Mouse (Mus musculus): ENCODE measurements around the gene Dpf2. TPM values are rescaled to one million over a fixed set of nuclear protein-coding genes. Genes with fewer than 3 reads are reported as not detected.

Gene Dpf2
- polyA plus RNA-seq, 1 experiment from 2014 or later, result 177 TPM

GRCm38 (mm10) chr19:5929634-5930596, 17.1 kb upstream of the Dpf2 start:
- Histone ChIP-seq H3K4me2 (replicated peaks) (no peak overlapping the region), H3K9me3 (replicated peaks) (no peaks in the 10 kb centered on the region), H3K9ac (no peak overlapping the region), H3K27ac (no peak overlapping the region), H3K4me3 (no peak overlapping the region), H3K27me3 (peaks cover 13% of the 10 kb centered on the region), H3K36me3 (no peaks in the 10 kb centered on the region), H3K4me1 (peaks cover 8% of the 10 kb centered on the region; the same call in 1 of the 2 replicates)
- 72% methylated on average over 14 of the region's 14 CpGs for WGBS
- ATAC-seq (ENCODE audit: low FRiP score), result no peak

- H3K9me3 ChIP-seq (replicated peaks), result no peaks in the 10 kb centered on the region
- ATAC-seq (ENCODE audit: low FRiP score), result no peak
- H3K9ac ChIP-seq, result no peak overlapping the region
- H3K4me2 ChIP-seq (replicated peaks), result no peak overlapping the region
- no peak overlapping the region for H3K27ac ChIP-seq
- H3K4me3 ChIP-seq, result no peak overlapping the region
- WGBS, result 75% methylated on average over 3 of the region's 3 CpGs
- no peaks in the 10 kb centered on the region for H3K36me3 ChIP-seq
- peaks cover 15% of the 10 kb centered on the region for H3K4me1 ChIP-seq
- peaks cover 13% of the 10 kb centered on the region for H3K27me3 ChIP-seq
Observed at GRCm38 (mm10) chr19:5928546-5928945, 15.7 kb upstream of the Dpf2 start.

GRCm38 (mm10) chr19:5928104-5928503, 15.3 kb upstream of the Dpf2 start:
- peaks cover 13% of the 10 kb centered on the region for H3K27me3 ChIP-seq
- H3K27ac ChIP-seq, result no peak overlapping the region
- ATAC-seq (ENCODE audit: low FRiP score), result no peak
- no peak overlapping the region for H3K4me3 ChIP-seq
- H3K4me2 ChIP-seq (replicated peaks), result no peak overlapping the region
- no peaks in the 10 kb centered on the region for H3K9me3 ChIP-seq (replicated peaks)
- peaks cover 17% of the 10 kb centered on the region for H3K4me1 ChIP-seq
- H3K36me3 ChIP-seq, result no peaks in the 10 kb centered on the region
- H3K9ac ChIP-seq, result no peak overlapping the region
- WGBS, result 75% methylated on average over 6 of the region's 6 CpGs

GRCm38 (mm10) chr19:5927532-5927931, 14.7 kb upstream of the Dpf2 start:
- WGBS, result 76% methylated on average over 8 of the region's 8 CpGs
- H3K27ac ChIP-seq, result no peak overlapping the region
- H3K9ac ChIP-seq, result no peak overlapping the region
- H3K4me1 ChIP-seq, result peaks cover 17% of the 10 kb centered on the region
- H3K36me3 ChIP-seq, result no peaks in the 10 kb centered on the region
- no peak overlapping the region for H3K4me2 ChIP-seq (replicated peaks)
- H3K27me3 ChIP-seq, result peaks cover 13% of the 10 kb centered on the region
- no peak overlapping the region for H3K4me3 ChIP-seq
- no peak for ATAC-seq (ENCODE audit: low FRiP score)
- H3K9me3 ChIP-seq (replicated peaks), result no peaks in the 10 kb centered on the region

GRCm38 (mm10) chr19:5927026-5927425, 14.2 kb upstream of the Dpf2 start:
- peaks cover 13% of the 10 kb centered on the region for H3K27me3 ChIP-seq
- no peaks in the 10 kb centered on the region for H3K36me3 ChIP-seq
- H3K27ac ChIP-seq, result no peak overlapping the region
- no peak overlapping the region for H3K4me3 ChIP-seq
- H3K9ac ChIP-seq, result no peak overlapping the region
- no peaks in the 10 kb centered on the region for H3K9me3 ChIP-seq (replicated peaks)
- 67% methylated on average over 11 of the region's 11 CpGs for WGBS
- no peak for ATAC-seq (ENCODE audit: low FRiP score)
- no peak overlapping the region for H3K4me2 ChIP-seq (replicated peaks)
- peaks cover 17% of the 10 kb centered on the region for H3K4me1 ChIP-seq

- peaks cover 22% of the 10 kb centered on the region for H3K4me1 ChIP-seq
- no peak for ATAC-seq (ENCODE audit: low FRiP score)
- peaks cover 13% of the 10 kb centered on the region for H3K27me3 ChIP-seq
- H3K27ac ChIP-seq, result no peak overlapping the region
- WGBS, result 34% methylated on average over 11 of the region's 11 CpGs
- no peaks in the 10 kb centered on the region for H3K9me3 ChIP-seq (replicated peaks)
- H3K9ac ChIP-seq, result peak overlapping the region; percentile 63
- H3K36me3 ChIP-seq, result no peaks in the 10 kb centered on the region
- H3K4me2 ChIP-seq (replicated peaks), result peak overlapping the region; percentile 98
- H3K4me3 ChIP-seq, result peak overlapping the region; percentile 58
Observed at GRCm38 (mm10) chr19:5925311-5925855, 12.6 kb upstream of the Dpf2 start.

GRCm38 (mm10) chr19:5924713-5925093, 11.9 kb upstream of the Dpf2 start, which contains the start of gene Cdc42ep2:
TSS of gene Cdc42ep2 (minus strand) at chr19:5924816.
- H3K4me2 ChIP-seq (replicated peaks), result peak within 1 kb of the TSS; percentile 98
- H3K9ac ChIP-seq, result peak within 1 kb of the TSS; percentile 63
- H3K36me3 ChIP-seq, result no peaks in the 10 kb centered on the region
- peaks cover 13% of the 10 kb centered on the region for H3K27me3 ChIP-seq
- H3K27ac ChIP-seq, result peak within 1 kb of the TSS; percentile 77
- peaks cover 19% of the 10 kb centered on the region for H3K4me1 ChIP-seq
- no peaks in the 10 kb centered on the region for H3K9me3 ChIP-seq (replicated peaks)
- WGBS, result under 1% methylated on average over 18 of the region's 18 CpGs
- ATAC-seq (ENCODE audit: low FRiP score), result peak; percentile 93
- peak within 1 kb of the TSS; percentile 58 for H3K4me3 ChIP-seq

- H3K9ac ChIP-seq, result peak overlapping the region; percentile 63
- peaks cover 19% of the 10 kb centered on the region for H3K4me1 ChIP-seq
- peak overlapping the region; percentile 77 for H3K27ac ChIP-seq
- H3K4me3 ChIP-seq, result peak overlapping the region; percentile 58
- peak; percentile 82 for ATAC-seq (ENCODE audit: low FRiP score)
- peaks cover 13% of the 10 kb centered on the region for H3K27me3 ChIP-seq
- no peaks in the 10 kb centered on the region for H3K36me3 ChIP-seq
- H3K4me2 ChIP-seq (replicated peaks), result peak overlapping the region; percentile 98
- under 1% methylated on average over 38 of the region's 38 CpGs for WGBS
- H3K9me3 ChIP-seq (replicated peaks), result no peaks in the 10 kb centered on the region
Observed at GRCm38 (mm10) chr19:5923990-5924712, 11.3 kb upstream of the Dpf2 start.

- 0 out of 2 replicates have a peak, but pooled peaks cover 2% of the 10 kb centered on the region for H3K36me3 ChIP-seq
- peaks cover 13% of the 10 kb centered on the region for H3K27me3 ChIP-seq
- 91% methylated on average over 3 of the region's 3 CpGs for WGBS
- peaks cover 19% of the 10 kb centered on the region for H3K4me1 ChIP-seq
- no peak overlapping the region for H3K4me2 ChIP-seq (replicated peaks)
- H3K27ac ChIP-seq, result no peak overlapping the region
- H3K4me3 ChIP-seq, result no peak overlapping the region
- no peaks in the 10 kb centered on the region for H3K9me3 ChIP-seq (replicated peaks)
- no peak for ATAC-seq (ENCODE audit: low FRiP score)
- no peak overlapping the region for H3K9ac ChIP-seq
Observed at GRCm38 (mm10) chr19:5922963-5923362, 10.2 kb upstream of the Dpf2 start.

- no peak overlapping the region for H3K27ac ChIP-seq
- peaks cover 13% of the 10 kb centered on the region for H3K27me3 ChIP-seq
- no peaks in the 10 kb centered on the region for H3K9me3 ChIP-seq (replicated peaks)
- no peak overlapping the region for H3K4me2 ChIP-seq (replicated peaks)
- WGBS, result 81% methylated on average over 15 of the region's 15 CpGs
- peaks cover 19% of the 10 kb centered on the region for H3K4me1 ChIP-seq
- H3K36me3 ChIP-seq, result peaks cover 6% of the 10 kb centered on the region; the same call in 1 of the 2 replicates
- no peak overlapping the region for H3K4me3 ChIP-seq
- no peak for ATAC-seq (ENCODE audit: low FRiP score)
- peak overlapping the region; percentile 49 for H3K9ac ChIP-seq
Observed at GRCm38 (mm10) chr19:5922119-5922942, 9.5 kb upstream of the Dpf2 start.

- Histone ChIP-seq H3K36me3 (peaks cover 10% of the 10 kb centered on the region; the same call in 1 of the 2 replicates), H3K9ac (peak overlapping the region; percentile 49), H3K27ac (no peak overlapping the region), H3K4me2 (replicated peaks) (no peak overlapping the region; the same call in 1 of the 2 replicates), H3K4me3 (no peak overlapping the region), H3K4me1 (peaks cover 19% of the 10 kb centered on the region), H3K9me3 (replicated peaks) (no peaks in the 10 kb centered on the region), H3K27me3 (peaks cover 13% of the 10 kb centered on the region)
- WGBS, result 22% methylated on average over 8 of the region's 9 CpGs
- ATAC-seq (ENCODE audit: low FRiP score), result no peak
Observed at GRCm38 (mm10) chr19:5921715-5922114, 8.9 kb upstream of the Dpf2 start.
